Mouse (Mus musculus) lung, embryonic 16.5 days (tissue): ENCODE results near the gene Gm20517. TPM values are rescaled to one million over a fixed set of nuclear protein-coding genes. Genes with fewer than 3 reads are reported as not detected.
A peak's percentile ranks its signal among the peaks of the same experiment; 100 is the strongest.

Experiments
- ATAC-seq: fragments of 200-750 bp; cut with Nextera tagmentation; 2 replicates; pipeline ENCODE4 v1.8.0; 2017; ENCODE audit warnings: low read depth, mild to moderate bottlenecking, moderate library complexity
- H3K27ac ChIP-seq: fragments of 300-500 bp; sonication (generic); 2 replicates; pipeline ENCODE4 v1.5.1; 2014; ENCODE audit warnings: mild to moderate bottlenecking, control low read depth, low read length
- H3K27me3 ChIP-seq: fragments of 300-500 bp; sonication (generic); 2 replicates; pipeline ENCODE4 v1.6.1; 2014; ENCODE audit warnings: low read depth, low read length, mixed read lengths; ENCODE audit not compliant: control insufficient read depth, insufficient read depth
- H3K36me3 ChIP-seq: fragments of 300-500 bp; sonication (generic); 2 replicates; pipeline ENCODE4 v1.6.1; 2014; ENCODE audit warnings: low read length; ENCODE audit not compliant: control insufficient read depth, insufficient read depth
- H3K4me1 ChIP-seq: fragments of 300-500 bp; sonication (generic); replicated peaks from 2 replicates; pipeline ENCODE4 v1.6.1; 2014; ENCODE audit warnings: low read length, mixed read lengths; ENCODE audit not compliant: control insufficient read depth, insufficient read depth
- H3K4me2 ChIP-seq: fragments of 300-500 bp; sonication (generic); 2 replicates; pipeline ENCODE4 v1.6.1; 2014; ENCODE audit warnings: low read depth, low read length, control low read depth
- H3K4me3 ChIP-seq: fragments of 300-500 bp; sonication (generic); 2 replicates; pipeline ENCODE4 v1.5.1; 2014; ENCODE audit warnings: mild to moderate bottlenecking, low read length, control low read depth
- H3K9ac ChIP-seq: fragments of 300-500 bp; sonication (generic); 2 replicates; pipeline ENCODE4 v1.6.1; 2014; ENCODE audit warnings: low read length, control low read depth
- H3K9me3 ChIP-seq: fragments of 300-500 bp; sonication (generic); 2 replicates; pipeline ENCODE4 v1.6.1; 2016; ENCODE audit warnings: low read length; ENCODE audit not compliant: control insufficient read depth
- whole genome bisulfite sequencing: fragments of 180-500 bp; shearing (Covaris S2); extraction: QIAGEN DNeasy Blood & Tissue Kit; methylation state at CpG from one replicate; pipeline ENCODE4 v1.1.7; 2014; 5-methylcytosine and 5-hydroxymethylcytosine counted together
- polyA plus RNA-seq: library from polyadenylated mRNA; unstranded; fragments of >200 nt; fragmentation: Nextera tagmentation; extraction: Ambion mirVana; gene quantifications from 2 replicates; pipeline ENCODE4 v1.2.1, GENCODE M21; 2015

The Gm20517 gene
- polyA plus RNA-seq, 1 experiment from 2014 or later: 2.2 TPM

DNA sequence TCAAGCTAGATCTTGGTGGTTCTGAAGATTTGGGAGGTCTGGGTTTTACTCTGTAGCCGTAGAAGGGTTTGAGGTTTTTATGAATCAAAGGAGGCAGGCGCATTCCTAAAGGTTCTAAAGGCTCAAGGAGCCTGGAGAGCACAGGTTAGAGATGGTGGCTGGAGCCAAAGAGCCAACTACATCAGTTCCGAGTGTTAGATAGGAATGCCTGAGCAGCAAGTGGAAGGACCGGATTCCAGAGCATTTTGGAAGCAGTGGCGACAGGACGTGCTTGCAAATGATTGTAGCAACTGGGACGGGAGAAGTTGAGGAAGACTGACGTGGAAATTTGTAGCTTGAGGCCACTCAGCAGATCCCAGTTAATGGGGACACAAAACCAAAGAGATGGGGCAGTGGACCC, 37.4 kb upstream of the Gm20517 start:
- Histone ChIP-seq H3K9ac (no peak overlapping the region), H3K9me3 (no peaks in the 10 kb centered on the region), H3K4me2 (peak overlapping the region; percentile 30; the same call in 1 of the 2 replicates), H3K27me3 (no peaks in the 10 kb centered on the region), H3K27ac (peak overlapping the region; percentile 95), H3K4me3 (no peak overlapping the region), H3K4me1 (peaks cover 3% of the 10 kb centered on the region; the same call in 1 of the 2 replicates), H3K36me3 (no peaks in the 10 kb centered on the region)
- peak; percentile 87 for ATAC-seq
- 52% methylated on average over 8 of the region's 8 CpGs for WGBS

GRCm38 (mm10) chr17:47574830-47575229, 36.6 kb upstream of the Gm20517 start:
- ATAC-seq: peak; percentile 16; the same call in 1 of the 2 replicates
- peak overlapping the region; percentile 95 for H3K27ac ChIP-seq
- WGBS: 41% methylated on average over 11 of the region's 11 CpGs

GRCm38 (mm10) chr17:47578655-47579054, 32.7 kb upstream of the Gm20517 start:
- H3K4me2 ChIP-seq: no peak overlapping the region
- H3K9me3 ChIP-seq: no peaks in the 10 kb centered on the region
- no peak overlapping the region for H3K4me3 ChIP-seq
- H3K27me3 ChIP-seq: no peaks in the 10 kb centered on the region
- no peaks in the 10 kb centered on the region for H3K36me3 ChIP-seq
- no peak overlapping the region for H3K9ac ChIP-seq
- 79% methylated on average over 6 of the region's 6 CpGs for whole genome bisulfite sequencing
- no peak for ATAC-seq
- peaks cover 3% of the 10 kb centered on the region; the same call in 1 of the 2 replicates for H3K4me1 ChIP-seq
- H3K27ac ChIP-seq: no peak overlapping the region

More at GRCm38 (mm10) chr17:47574830-47575229, 36.6 kb upstream of the Gm20517 start:
- H3K27me3 ChIP-seq: no peaks in the 10 kb centered on the region
- peaks cover 3% of the 10 kb centered on the region; the same call in 1 of the 2 replicates for H3K4me1 ChIP-seq
- H3K4me2 ChIP-seq: no peak overlapping the region
- no peaks in the 10 kb centered on the region for H3K9me3 ChIP-seq
- no peak overlapping the region for H3K9ac ChIP-seq
- H3K36me3 ChIP-seq: no peaks in the 10 kb centered on the region
- no peak overlapping the region for H3K4me3 ChIP-seq

DNA sequence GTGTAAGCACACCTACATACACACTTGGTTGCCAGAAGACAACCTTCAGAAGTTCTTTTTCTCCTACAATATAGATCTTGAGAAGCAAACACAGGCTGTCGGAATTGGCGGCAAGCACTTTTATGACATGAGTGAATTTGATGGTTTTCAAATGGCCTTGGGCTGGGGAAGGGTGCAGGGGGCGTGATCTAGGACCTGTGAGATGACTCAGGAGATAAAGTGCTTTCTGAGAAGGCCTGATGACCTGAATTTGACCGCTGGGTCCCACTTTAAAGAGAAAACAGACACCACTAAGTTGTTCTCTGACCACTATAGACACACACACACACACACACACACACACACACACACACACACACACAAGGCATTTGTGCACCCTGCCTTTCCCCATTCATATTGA, 30.4 kb upstream of the Gm20517 start:
- Histone ChIP-seq H3K4me2 (no peak overlapping the region), H3K27me3 (no peaks in the 10 kb centered on the region), H3K36me3 (no peaks in the 10 kb centered on the region), H3K9ac (no peak overlapping the region), H3K27ac (no peak overlapping the region), H3K4me3 (no peak overlapping the region), H3K9me3 (no peaks in the 10 kb centered on the region), H3K4me1 (no peaks in the 10 kb centered on the region)
- 77% methylated on average over 4 of the region's 4 CpGs for WGBS
- no peak for ATAC-seq

DNA sequence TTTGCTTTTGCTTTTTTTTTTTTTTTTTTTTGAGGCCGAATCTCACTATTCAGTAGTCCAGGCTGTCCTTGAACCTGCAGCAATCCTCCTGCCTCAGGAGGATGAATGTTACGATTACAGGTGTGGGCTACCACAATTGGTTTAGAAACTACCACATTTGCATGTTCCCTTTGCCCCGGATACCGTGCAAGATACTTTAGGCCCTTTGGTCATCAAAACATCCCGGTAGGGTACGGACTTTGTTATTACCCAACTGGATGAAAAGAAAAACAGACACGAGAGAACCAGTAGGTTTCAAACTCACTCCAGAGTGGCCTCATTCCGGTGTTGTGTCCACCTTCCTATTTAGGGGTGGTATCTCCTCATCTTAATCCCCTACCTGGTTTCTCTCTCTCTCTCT, 22.9 kb upstream of the Gm20517 start:
- WGBS: 81% methylated on average over 8 of the region's 8 CpGs
- H3K9me3 ChIP-seq: no peaks in the 10 kb centered on the region
- no peaks in the 10 kb centered on the region for H3K4me1 ChIP-seq
- H3K36me3 ChIP-seq: no peaks in the 10 kb centered on the region
- no peak overlapping the region for H3K4me2 ChIP-seq
- H3K4me3 ChIP-seq: no peak overlapping the region
- no peak overlapping the region for H3K9ac ChIP-seq
- no peak overlapping the region for H3K27ac ChIP-seq
- H3K27me3 ChIP-seq: no peaks in the 10 kb centered on the region
- no peak for ATAC-seq

DNA sequence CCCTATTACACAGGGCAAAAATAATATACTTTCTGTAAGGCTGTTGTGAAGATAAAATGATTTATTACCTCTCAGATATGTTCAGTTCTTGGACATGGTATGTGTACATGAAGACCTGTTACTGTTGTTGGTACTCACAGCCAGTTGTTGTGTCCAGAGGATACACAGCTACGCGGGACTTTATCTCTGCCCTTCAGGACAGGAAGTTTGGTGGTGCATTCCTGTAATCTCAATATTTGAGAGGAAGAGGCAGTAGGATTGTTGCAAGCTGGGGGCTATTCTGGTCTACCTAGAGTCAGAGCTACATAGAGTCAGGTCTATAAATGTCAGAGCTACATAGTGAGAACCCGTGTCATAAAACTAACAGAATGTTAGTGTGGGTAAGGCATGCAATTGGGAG, 20.3 kb upstream of the Gm20517 start:
- Histone ChIP-seq H3K36me3 (no peaks in the 10 kb centered on the region), H3K9me3 (no peaks in the 10 kb centered on the region), H3K27ac (no peak overlapping the region), H3K4me1 (peaks cover 11% of the 10 kb centered on the region), H3K9ac (no peak overlapping the region), H3K4me2 (no peak overlapping the region), H3K4me3 (no peak overlapping the region), H3K27me3 (no peaks in the 10 kb centered on the region)
- 61% methylated on average over 3 of the region's 3 CpGs for WGBS
- no peak for ATAC-seq

- under 1% methylated on average over 57 of the region's 63 CpGs for WGBS
- Histone ChIP-seq H3K4me2 (peak overlapping the region; percentile 88), H3K27me3 (no peaks in the 10 kb centered on the region), H3K36me3 (peaks cover 7% of the 10 kb centered on the region), H3K4me3 (peak overlapping the region; percentile 63), H3K9me3 (no peaks in the 10 kb centered on the region), H3K27ac (peak overlapping the region; percentile 94), H3K9ac (peak overlapping the region; percentile 79), H3K4me1 (peaks cover 32% of the 10 kb centered on the region)
- peak; percentile 91 for ATAC-seq
Measured at GRCm38 (mm10) chr17:47593215-47593853, 18.1 kb upstream of the Gm20517 start.

- Histone ChIP-seq H3K36me3 (peaks cover 11% of the 10 kb centered on the region), H3K4me3 (peak overlapping the region; percentile 63), H3K27me3 (no peaks in the 10 kb centered on the region), H3K4me2 (peak overlapping the region; percentile 88), H3K27ac (peak overlapping the region; percentile 94), H3K9ac (peak overlapping the region; percentile 79), H3K4me1 (peaks cover 32% of the 10 kb centered on the region), H3K9me3 (no peaks in the 10 kb centered on the region)
- no peak for ATAC-seq
- 0% methylated on average over 13 of the region's 13 CpGs for WGBS
Measured at GRCm38 (mm10) chr17:47593854-47594182, 17.6 kb upstream of the Gm20517 start.

- Histone ChIP-seq H3K9ac (peak overlapping the region; percentile 79), H3K4me1 (peaks cover 32% of the 10 kb centered on the region), H3K36me3 (peaks cover 11% of the 10 kb centered on the region), H3K9me3 (no peaks in the 10 kb centered on the region), H3K27me3 (no peaks in the 10 kb centered on the region), H3K4me3 (peak overlapping the region; percentile 63), H3K27ac (peak overlapping the region; percentile 94), H3K4me2 (peak overlapping the region; percentile 88)
- 0 out of 2 replicates have a peak, but pooled peaks have one; percentile 1 for ATAC-seq
- WGBS: under 1% methylated on average over 42 of the region's 43 CpGs
Measured at GRCm38 (mm10) chr17:47594183-47594968, 17.0 kb upstream of the Gm20517 start.
